Mouse (Mus musculus) kidney, postnatal 0 days (tissue): ENCODE results near the gene Rpl3. TPM values are rescaled to one million over a fixed set of nuclear protein-coding genes. Genes with fewer than 3 reads are reported as not detected.

ENCODE experiments used
- ATAC-seq: fragments of 200-750 bp; cut with Nextera tagmentation; replicated peaks from 2 replicates; pipeline ENCODE4 v1.8.0; 2017; ENCODE audit warnings: low read depth, moderate number of reproducible peaks, moderate TSS enrichment, moderate library complexity; ENCODE audit not compliant: low FRiP score
- DNase-seq: peaks from one replicate; pipeline ENCODE4 v3.0.0-alpha.2; 2016; ENCODE audit warnings: low spot score
- H3K27ac ChIP-seq: fragments of 300-500 bp; sonication (generic); 2 replicates; pipeline ENCODE4 v1.5.1; 2014; ENCODE audit warnings: mild to moderate bottlenecking
- H3K27me3 ChIP-seq: fragments of 300-500 bp; sonication (generic); 2 replicates; pipeline ENCODE4 v1.6.1; 2014; ENCODE audit warnings: low read length, mixed read lengths; ENCODE audit not compliant: insufficient read depth
- H3K36me3 ChIP-seq: fragments of 300-500 bp; sonication (generic); 2 replicates; pipeline ENCODE4 v1.6.1; 2014; ENCODE audit warnings: low read length, mixed read lengths; ENCODE audit not compliant: insufficient read depth
- H3K4me1 ChIP-seq: fragments of 300-500 bp; sonication (generic); replicated peaks from 2 replicates; pipeline ENCODE4 v1.6.1; 2014; ENCODE audit warnings: antibody characterized with exemption, low read length, mixed read lengths; ENCODE audit not compliant: insufficient read depth
- H3K4me2 ChIP-seq: fragments of 300-500 bp; sonication (generic); 2 replicates; pipeline ENCODE4 v1.6.1; 2014; ENCODE audit warnings: mild to moderate bottlenecking, low read length, moderate library complexity, mixed read lengths
- H3K4me3 ChIP-seq: fragments of 300-500 bp; sonication (generic); replicated peaks from 2 replicates; pipeline ENCODE4 v1.5.1; 2014; ENCODE audit warnings: low read depth, low read length
- H3K9ac ChIP-seq: fragments of 300-500 bp; sonication (generic); 2 replicates; pipeline ENCODE4 v1.6.1; 2014; ENCODE audit warnings: low read depth, low read length
- H3K9me3 ChIP-seq: fragments of 300-500 bp; sonication (generic); replicated peaks from 2 replicates; pipeline ENCODE4 v1.6.1; 2016; ENCODE audit warnings: low read length, inconsistent platforms, mixed read lengths
- CTCF ChIP-seq: IDR thresholded peaks from 2 replicates; pipeline ENCODE4 v1.5.1; 2016; ENCODE audit warnings: antibody characterized with exemption, low read depth, mild to moderate bottlenecking, moderate library complexity
- WGBS: fragments of 180-500 bp; shearing (Covaris S2); extraction: QIAGEN DNeasy Blood & Tissue Kit; methylation state at CpG from one replicate; pipeline ENCODE4 v1.1.7; 2014; 5-methylcytosine and 5-hydroxymethylcytosine counted together
- microRNA-seq: library from miRNA; unstranded; fragments of <30 nt; microRNA quantifications from one replicate; pipeline ENCODE4, GENCODE M21; 2016
- polyA plus RNA-seq: library from polyadenylated mRNA; unstranded; fragments of >200 nt; fragmentation: Nextera tagmentation; extraction: Ambion mirVana; gene quantifications from 2 replicates; pipeline ENCODE4 v1.2.1, GENCODE M21; 2015

Rpl3 gene
- polyA plus RNA-seq, 1 experiment from 2014 or later, result 975 TPM

DNA sequence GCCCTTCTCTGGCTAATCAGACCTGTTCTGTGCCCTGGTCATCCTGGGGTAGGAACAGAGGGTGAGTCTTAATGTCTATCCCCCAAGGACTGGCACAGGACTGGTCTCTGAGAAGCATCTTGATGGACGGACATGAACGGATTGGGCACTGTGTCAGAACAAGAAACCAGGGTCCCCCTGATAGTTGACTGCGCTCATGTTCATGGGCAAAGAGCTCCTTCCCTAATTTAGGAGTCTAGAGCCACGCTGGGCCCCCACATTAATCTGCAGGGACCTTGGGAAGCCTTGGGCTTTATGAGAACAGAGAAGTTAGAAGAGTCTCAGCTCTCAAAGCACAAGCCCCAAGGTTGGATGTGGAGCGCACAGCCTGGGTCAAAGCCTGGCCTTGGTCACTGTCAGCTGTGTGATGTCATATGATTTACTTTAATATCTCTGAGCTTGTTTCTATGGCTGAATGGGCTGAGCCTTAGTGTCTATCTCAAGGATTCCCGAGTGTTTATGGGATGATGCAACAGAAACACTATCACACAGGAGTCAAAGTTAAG lies 56.3 kb downstream of the Rpl3 start:
- H3K4me2 ChIP-seq, result no peak overlapping the region
- no peaks in the 10 kb centered on the region for H3K36me3 ChIP-seq
- no peaks in the 10 kb centered on the region for H3K4me1 ChIP-seq
- no peaks in the 10 kb centered on the region for H3K27me3 ChIP-seq
- no peak overlapping the region for H3K4me3 ChIP-seq
- ATAC-seq (no peak), DNase-seq (no peak)
- no peak overlapping the region for H3K9ac ChIP-seq
- H3K9me3 ChIP-seq, result no peaks in the 10 kb centered on the region
- no peak for TF ChIP-seq CTCF
- no peak overlapping the region for H3K27ac ChIP-seq
- 77% methylated on average over 6 of the region's 6 CpGs for WGBS

DNA sequence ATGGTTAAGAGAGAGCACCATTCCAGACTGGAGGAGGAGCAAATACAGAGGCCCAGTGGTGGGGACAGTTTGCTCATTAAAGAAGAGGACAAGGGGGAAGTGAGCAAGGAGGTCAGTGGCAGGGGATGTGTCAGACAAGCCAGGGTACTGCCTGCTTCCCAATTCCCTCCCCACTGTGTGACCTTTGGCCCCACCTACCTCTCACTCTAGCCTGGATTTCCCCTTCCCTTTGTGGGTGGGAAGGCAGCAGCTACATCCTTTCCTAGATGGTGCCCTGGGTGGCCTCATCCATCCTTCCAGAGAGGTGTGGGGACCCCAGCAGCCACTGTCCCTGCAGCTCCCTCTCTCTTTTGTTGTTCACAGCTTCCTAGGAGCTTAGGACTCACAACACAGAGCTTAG lies 56.8 kb downstream of the Rpl3 start:
- no peak for TF ChIP-seq CTCF
- Histone ChIP-seq H3K36me3 (no peaks in the 10 kb centered on the region), H3K27ac (no peak overlapping the region), H3K9ac (no peak overlapping the region), H3K9me3 (no peaks in the 10 kb centered on the region), H3K4me2 (no peak overlapping the region), H3K27me3 (no peaks in the 10 kb centered on the region), H3K4me3 (no peak overlapping the region), H3K4me1 (no peaks in the 10 kb centered on the region)
- no peak for ATAC-seq
- no peak for DNase-seq

DNA sequence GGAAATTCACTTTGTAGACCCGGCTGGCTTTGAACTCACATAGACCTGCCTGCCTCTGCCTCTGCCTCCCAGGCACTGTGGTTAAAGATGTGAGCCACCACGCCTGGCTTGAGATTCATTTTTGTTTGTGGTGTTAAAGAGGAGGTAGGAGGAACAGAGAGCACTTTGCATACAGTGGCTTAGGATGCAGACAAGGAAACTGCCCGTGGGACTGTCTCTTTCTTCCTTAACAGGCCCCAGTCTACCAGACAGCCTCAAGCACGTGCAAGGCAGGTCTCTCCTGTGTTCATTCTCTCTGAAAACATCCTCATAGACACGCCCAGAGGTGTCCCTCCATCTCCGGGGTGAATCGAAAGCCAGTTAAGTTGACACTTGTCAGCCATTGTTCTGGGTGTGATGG lies 57.3 kb downstream of the Rpl3 start:
- WGBS, result 72% methylated on average over 7 of the region's 7 CpGs
- Histone ChIP-seq H3K4me2 (no peak overlapping the region), H3K4me1 (no peaks in the 10 kb centered on the region), H3K27ac (no peak overlapping the region), H3K9me3 (no peaks in the 10 kb centered on the region), H3K27me3 (no peaks in the 10 kb centered on the region), H3K4me3 (no peak overlapping the region), H3K36me3 (no peaks in the 10 kb centered on the region), H3K9ac (no peak overlapping the region)
- no peak for TF ChIP-seq CTCF
- ATAC-seq (no peak), DNase-seq (no peak)

DNA sequence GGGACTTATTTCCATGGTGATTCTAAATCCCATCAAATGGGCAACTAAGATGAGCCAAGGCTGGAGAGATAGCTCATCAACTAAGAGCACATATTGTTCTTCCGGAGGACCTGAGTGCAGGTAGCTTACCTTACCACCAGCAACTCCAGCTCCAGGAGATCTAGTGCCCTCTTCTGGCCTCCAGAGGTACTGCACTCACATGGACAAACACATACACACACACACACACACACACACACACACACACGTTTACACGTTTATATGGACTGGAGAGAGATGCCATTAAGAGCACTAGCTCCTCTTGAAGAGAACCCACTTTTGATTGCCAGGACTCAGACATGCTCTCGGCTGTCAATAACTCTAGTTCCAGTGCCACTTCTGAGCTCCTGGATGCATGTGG lies 60.5 kb downstream of the Rpl3 start:
- peak; percentile 44 for TF ChIP-seq CTCF
- H3K4me3 ChIP-seq, result no peak overlapping the region
- no peak overlapping the region for H3K27ac ChIP-seq
- no peaks in the 10 kb centered on the region for H3K9me3 ChIP-seq
- 95% methylated on average over 4 of the region's 4 CpGs for WGBS
- DNase-seq (no peak), ATAC-seq (no peak)
- no peaks in the 10 kb centered on the region for H3K27me3 ChIP-seq
- H3K4me2 ChIP-seq, result no peak overlapping the region
- no peaks in the 10 kb centered on the region for H3K36me3 ChIP-seq
- peaks cover 17% of the 10 kb centered on the region; the same call in 1 of the 2 replicates for H3K4me1 ChIP-seq
- H3K9ac ChIP-seq, result no peak overlapping the region

DNA sequence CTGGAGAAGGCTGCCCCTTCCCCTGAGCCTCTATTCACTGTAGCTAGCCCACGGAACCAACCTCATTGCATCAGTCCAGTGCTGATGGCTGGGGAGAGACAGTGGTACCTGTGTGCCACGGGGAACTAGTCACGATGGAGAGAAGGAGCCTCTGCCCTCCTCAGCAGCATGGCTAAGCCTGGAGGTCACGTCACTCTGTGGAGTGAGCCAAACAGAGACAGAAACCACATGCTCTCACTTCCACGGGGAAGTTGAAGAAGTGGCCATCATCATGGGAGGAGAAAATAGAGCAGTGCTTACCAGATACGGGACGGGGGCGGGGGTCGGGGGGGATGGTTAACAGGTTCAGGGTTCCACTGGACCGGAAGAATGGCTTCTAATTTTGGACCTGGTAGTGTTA lies 61.3 kb downstream of the Rpl3 start:
- no peaks in the 10 kb centered on the region for H3K9me3 ChIP-seq
- H3K4me2 ChIP-seq, result no peak overlapping the region
- no peak for TF ChIP-seq CTCF
- WGBS, result 83% methylated on average over 10 of the region's 10 CpGs
- DNase-seq, result no peak
- H3K36me3 ChIP-seq, result no peaks in the 10 kb centered on the region
- H3K4me3 ChIP-seq, result no peak overlapping the region
- no peak for ATAC-seq
- H3K4me1 ChIP-seq, result peaks cover 23% of the 10 kb centered on the region; the same call in 1 of the 2 replicates
- no peak overlapping the region for H3K27ac ChIP-seq
- no peaks in the 10 kb centered on the region for H3K27me3 ChIP-seq
- no peak overlapping the region for H3K9ac ChIP-seq

DNA sequence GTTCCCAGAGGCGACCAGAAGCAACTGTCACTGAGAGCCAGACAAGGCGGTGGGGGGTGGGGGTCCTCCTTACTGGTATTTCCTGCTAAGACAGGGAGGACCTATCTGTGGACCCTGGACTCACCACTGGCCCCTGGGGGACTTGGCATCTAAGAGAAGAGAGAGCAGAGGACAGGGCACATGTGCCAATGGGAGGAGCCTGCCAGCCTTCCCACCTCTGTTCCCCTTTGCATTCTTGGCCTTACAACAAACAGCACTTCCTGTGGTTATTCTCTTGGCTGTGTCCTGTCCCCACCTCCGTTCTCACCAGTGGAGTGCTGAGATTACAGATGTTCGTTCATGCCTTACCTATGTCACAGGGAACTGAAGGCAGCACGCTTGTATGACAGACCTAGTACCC lies 62.8 kb downstream of the Rpl3 start:
- no peaks in the 10 kb centered on the region for H3K27me3 ChIP-seq
- H3K9ac ChIP-seq, result no peak overlapping the region
- no peaks in the 10 kb centered on the region for H3K36me3 ChIP-seq
- H3K4me3 ChIP-seq, result no peak overlapping the region
- WGBS, result 53% methylated on average over 5 of the region's 5 CpGs
- no peak overlapping the region for H3K27ac ChIP-seq
- H3K4me2 ChIP-seq, result no peak overlapping the region
- no peak for TF ChIP-seq CTCF
- no peak for ATAC-seq
- H3K4me1 ChIP-seq, result peaks cover 26% of the 10 kb centered on the region
- H3K9me3 ChIP-seq, result no peaks in the 10 kb centered on the region
- no peak for DNase-seq

Small RNAs within 50 kb of the gene (microRNA-seq; reads per million reads assigned to microRNA genes)
- 33.3 reads per million, percentile 39 among the genes with 10 or more reads in this experiment for gene Snord43

Other genes starting within 250 kb of the Rpl3 start
- gene Apobec3, start 200.2 kb downstream of the Rpl3 start, polyA plus RNA-seq, result 26.1 and 26.4 TPM in 2 replicates
- gene Cbx7, start 120.7 kb downstream of the Rpl3 start, polyA plus RNA-seq, result 4.5 and 4.6 TPM in 2 replicates
- 6.5 and 6.8 TPM in 2 replicates for gene Pdgfb, start 76.9 kb downstream of the Rpl3 start, polyA plus RNA-seq
- 21.8 and 24.1 TPM in 2 replicates for gene Syngr1, start 534 bp downstream of the Rpl3 start, polyA plus RNA-seq
- gene Tab1, start 41.3 kb upstream of the Rpl3 start, polyA plus RNA-seq, result 27.7 and 31.8 TPM in 2 replicates
- gene Mgat3, start 81.9 kb upstream of the Rpl3 start, polyA plus RNA-seq, result 6.7 and 7.4 TPM in 2 replicates
- 19.9 and 20.5 TPM in 2 replicates for gene Mief1, start 142.2 kb upstream of the Rpl3 start, polyA plus RNA-seq
- gene AC140267.1, start 144.0 kb upstream of the Rpl3 start, polyA plus RNA-seq, result not detected in 2 replicates
- 116 and 118 TPM in 2 replicates for gene Atf4, start 163.3 kb upstream of the Rpl3 start, polyA plus RNA-seq
- 53.5 and 62.7 TPM in 2 replicates for gene Rps19bp1, start 172.4 kb upstream of the Rpl3 start, polyA plus RNA-seq
- gene Cacna1i, start 195.4 kb upstream of the Rpl3 start, polyA plus RNA-seq, result not detected in 2 replicates